Mouse (Mus musculus): ENCODE results near the gene Phlda2. TPM values are rescaled to one million over a fixed set of nuclear protein-coding genes. Genes with fewer than 3 reads are reported as not detected.

The Phlda2 gene
- not detected for total RNA-seq (2023)

GRCm38 (mm10) chr7:143502418-143503200 is at the start of gene Phlda2:
Phlda2 (minus strand) TSS chr7:143503150.

GRCm38 (mm10) chr7:143548976-143549457 is 46.1 kb upstream of the Phlda2 start, which contains the start of gene Nap1l4:
Nap1l4 (minus strand) TSS chr7:143549106.

DNA sequence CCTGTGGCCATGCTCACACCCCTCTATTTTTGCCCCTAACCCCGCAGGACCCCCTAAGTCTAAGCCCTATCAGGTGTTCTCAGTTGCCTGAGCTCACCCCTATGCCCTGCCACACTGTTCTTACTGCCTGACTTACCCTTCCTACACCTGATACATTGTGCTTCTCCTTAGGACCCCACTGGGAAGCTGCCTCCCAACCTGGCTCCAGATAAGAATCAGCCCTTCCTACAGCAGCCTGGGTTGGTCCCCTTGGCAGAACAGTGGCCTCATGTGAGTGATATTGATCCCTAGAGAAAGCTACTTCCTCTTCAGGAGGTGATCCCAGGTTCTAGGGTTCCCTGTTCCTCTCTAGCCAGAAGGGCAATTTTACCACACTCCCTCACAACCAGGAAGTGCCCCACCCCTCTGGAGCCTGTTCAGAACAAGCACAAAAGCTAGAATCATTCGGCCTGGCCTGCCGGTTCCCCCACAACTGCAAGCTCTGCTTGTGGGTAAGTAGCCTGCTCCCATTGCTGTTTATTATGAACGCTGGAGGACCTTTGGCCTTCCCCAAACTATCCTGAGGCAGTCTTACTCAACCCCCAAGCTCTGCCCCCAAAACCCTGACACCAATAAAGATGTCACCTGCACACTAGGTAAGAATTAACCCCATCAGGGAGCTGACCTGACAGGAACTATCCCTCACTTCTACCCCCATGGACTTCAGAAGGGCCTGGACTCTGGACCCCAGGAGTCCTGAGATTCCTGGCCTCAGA is 29.4 kb downstream of the Phlda2 start, which contains the start of gene Slc22a18:
Gene Slc22a18 (plus strand): TSS at position 390 of the 755 bp plus-strand sequence.

GRCm38 (mm10) chr7:143460874-143461273 is 42.1 kb downstream of the Phlda2 start, which contains the start of gene Cdkn1c:
Cdkn1c (minus strand) TSS chr7:143461050.

Other genes starting within 250 kb of the Phlda2 start
- gene Cdkn1c, start 42.1 kb downstream of the Phlda2 start, total RNA-seq (2023) = 3.0 TPM
- not detected for gene Slc22a18, start 29.4 kb downstream of the Phlda2 start, total RNA-seq (2023)
- 245 TPM for gene Nap1l4, start 46.0 kb upstream of the Phlda2 start, total RNA-seq (2023)
- 65.7 TPM for gene Cars, start 96.9 kb upstream of the Phlda2 start, total RNA-seq (2023)
- gene Tnfrsf26, start 125.6 kb upstream of the Phlda2 start, total RNA-seq (2023) = 29.8 TPM
- gene Tnfrsf22, start 146.5 kb upstream of the Phlda2 start, total RNA-seq (2023) = 19.1 TPM
- 4.3 TPM for gene Tnfrsf23, start 182.7 kb upstream of the Phlda2 start, total RNA-seq (2023)